ENCODE assay signal across 20 mouse cellular contexts in genomic region chr4:31923437-31923836, GRCm38 (mm10). TPM values are rescaled to one million over a fixed set of nuclear protein-coding genes. Genes with fewer than 3 reads are reported as not detected.
DNase-seq lines count a peak whose midpoint lies in the region; ATAC-seq and TF ChIP-seq lines count a peak whose summit lies in the region.
"Had no signal": no experiment of that assay in that cellular context is flagged by ENCODE, and none has a peak within 500 bp of the region (broad histone marks: within the 10 kb centered on the region; RNA-seq: fewer than 3 reads in every experiment).

No protein-coding gene starts in this region.

- no peak overlapping the region for H3K27ac ChIP-seq in MEL (ENCODE audit: control insufficient read depth, low read depth, low read length)
- peak overlapping the region; percentile 56 for H3K27ac ChIP-seq in limb, embryonic 10.5 days
- H3K27ac ChIP-seq: embryonic facial prominence, embryonic 10.5 days; embryonic facial prominence, embryonic 12.5 days; forebrain, embryonic 13.5 days; forebrain, embryonic 15.5 days had no signal

- TF ChIP-seq RAD21 in MEL (IDR thresholded peaks at IDR 0.05; ENCODE audit: low read depth, low read length), result no peak

- no peak overlapping the region for H3K4me3 ChIP-seq in MEL (ENCODE audit: control insufficient read depth in 1 of 2, insufficient read depth in 1 of 2, low read depth in 2 of 2, low read length in 2 of 2)
- no peak overlapping the region for H3K4me3 ChIP-seq in limb, embryonic 10.5 days
- H3K4me3 ChIP-seq: embryonic facial prominence, embryonic 10.5 days; embryonic facial prominence, embryonic 12.5 days; forebrain, embryonic 13.5 days; forebrain, embryonic 15.5 days had no signal

- peak; percentile 44 to 54; a peak in 3 of 4 replicates for TF ChIP-seq EP300 in MEL (IDR thresholded peaks at IDR 0.05; ENCODE audit: low read depth in 1 of 2, low read length in 2 of 2)

- H3K9me3 ChIP-seq in MEL (replicated peaks; ENCODE audit: insufficient read depth, low read length), result no peaks in the 10 kb centered on the region
- H3K9me3 ChIP-seq in limb, embryonic 10.5 days (replicated peaks), result no peaks in the 10 kb centered on the region
- H3K9me3 ChIP-seq: embryonic facial prominence, embryonic 10.5 days; embryonic facial prominence, embryonic 12.5 days; forebrain, embryonic 13.5 days; forebrain, embryonic 15.5 days had no signal

- H3K79me2 ChIP-seq in MEL (ENCODE audit: control insufficient read depth, insufficient read depth, low read length, poor library complexity), result no peaks in the 10 kb centered on the region

- H3K4me1 ChIP-seq in MEL (ENCODE audit: control insufficient read depth in 1 of 2, insufficient read depth in 2 of 2, low read length in 2 of 2), result no peaks in the 10 kb centered on the region; a peak in 1 of 4 replicates
- peaks cover 48% of the 10 kb centered on the region for H3K4me1 ChIP-seq in limb, embryonic 10.5 days

- WGBS in limb, embryonic 10.5 days, result 29% methylated on average over 8 of the region's 8 CpGs

- DNase-seq in MEL (ENCODE audit: low read depth, low spot score), result peak; percentile 24
- no peak for DNase-seq in limb, embryonic 10.5 days (ENCODE audit: low spot score)
- DNase-seq in right cerebral cortex, adult 18-20 months, result no peak
- DNase-seq in spleen, postnatal 10 days (ENCODE audit: low spot score in 2 of 2), result no peak
- DNase-seq: adrenal gland, adult 8-10 months; adrenal gland, postnatal 14 days; adrenal gland, postnatal 36 days; cerebellum, adult 11-12 months; cerebellum, adult 2 months; cerebellum, adult 9-10 months; cerebellum, postnatal 10 days; cerebellum, postnatal 25 days; forebrain, postnatal 0 days had no signal

- no peak overlapping the region for H3K9ac ChIP-seq in MEL (ENCODE audit: control insufficient read depth, low read depth, low read length, poor library complexity, severe bottlenecking)
- H3K9ac ChIP-seq: embryonic facial prominence, embryonic 12.5 days; forebrain, embryonic 13.5 days; forebrain, embryonic 15.5 days; forebrain, postnatal 0 days had no signal

- peaks cover 2 to 6% of the 10 kb centered on the region in 2 experiments for H3K27me3 ChIP-seq in MEL (ENCODE audit: control insufficient read depth in 1 of 2, insufficient read depth in 2 of 2, low read length in 2 of 2)
- H3K27me3 ChIP-seq in limb, embryonic 10.5 days (ENCODE audit: low read depth, poor library complexity, severe bottlenecking), result no peaks in the 10 kb centered on the region
- H3K27me3 ChIP-seq: embryonic facial prominence, embryonic 12.5 days; forebrain, embryonic 15.5 days had no signal

- ATAC-seq in megakaryocyte-erythroid progenitor cell, adult 5-6 weeks (replicated peaks; ENCODE audit: low FRiP score, low TSS enrichment, poor library complexity, severe bottlenecking), result peak; percentile 53; the same call in 1 of the 2 replicates
- ATAC-seq: activated CD4-positive, CD25-positive, alpha-beta regulatory T cell, adult 4 months; forebrain, embryonic 13.5 days; forebrain, embryonic 15.5 days; forebrain, postnatal 0 days; Patski had no signal

- no peak for TF ChIP-seq POLR2A in MEL (IDR thresholded peaks at IDR 0.05; ENCODE audit: control insufficient read depth in 1 of 2, insufficient read depth in 1 of 2, low read depth in 1 of 2, low read length in 2 of 2, poor library complexity in 1 of 2)

- TF ChIP-seq CTCF in MEL (IDR thresholded peaks at IDR 0.05 in 2 of 3, conservative IDR thresholded peaks at IDR 0.05 in 1 of 3; ENCODE audit: control insufficient read depth in 1 of 3, insufficient read depth in 1 of 3, low read depth in 2 of 3, low read length in 3 of 3, poor library complexity in 1 of 3, severe bottlenecking in 1 of 3), result no peak

- H3K36me3 ChIP-seq in MEL (ENCODE audit: control insufficient read depth in 1 of 2, insufficient read depth in 2 of 2, low read length in 2 of 2), result peaks cover 0 to 7% of the 10 kb centered on the region in 2 experiments; a peak in 2 of 4 replicates
- H3K36me3 ChIP-seq in limb, embryonic 10.5 days, result no peaks in the 10 kb centered on the region
- H3K36me3 ChIP-seq: embryonic facial prominence, embryonic 10.5 days; embryonic facial prominence, embryonic 12.5 days; forebrain, embryonic 15.5 days had no signal

TF ChIP-seq in MEL, 35 proteins besides CTCF, POLR2A, EP300 and RAD21:
- TF ChIP-seq TCF12 (IDR thresholded peaks at IDR 0.05; ENCODE audit: low read depth, low read length) (peak; percentile 43; the same call in 1 of the 2 replicates), NELFE (IDR thresholded peaks at IDR 0.05; ENCODE audit: low read depth, low read length) (no peak)

RNA-seq across cellular contexts. Expression of gene Map3k7, which starts 40.5 kb away (rescaled TPM):
- 31.2 and 35.8 TPM in 2 replicates for total RNA-seq in MEL (2012; rRNA removed)
- 10 to 100 TPM in 1 of 2 experiments, not detected in 1; 54.2 TPM for polyA plus RNA-seq in MEL (2012; ENCODE audit: insufficient read depth in 1 of 2, insufficient read length in 2 of 2, low read depth in 1 of 2, low replicate concordance in 2 of 2, missing spikeins in 1 of 2)
- polyA plus RNA-seq in limb, embryonic 10.5 days (2016; fragmentation: Nextera tagmentation; extraction: Ambion mirVana), result 46.6 and 54.1 TPM in 2 replicates
- total RNA-seq in megakaryocyte-erythroid progenitor cell, adult 5-6 weeks (2014; fragmentation: Nextera tagmentation), result 42.3 and 44.5 TPM in 2 replicates
- 25.8 and 30.7 TPM in 2 replicates for total RNA-seq in megakaryocyte-erythroid progenitor cell, adult 5-6 weeks (2017)
